Mouse (Mus musculus) hindbrain, embryonic 16.5 days (tissue): ENCODE measurements at regions not wholly inside any gene's neighbourhood (a gene's known extent, or its start where the extent isn't known, plus 50 kb on each side); places are given as distances from the start of the nearest gene placed in this dataset.
"Not testable (repeated sequence)": the region's sequence is repeated elsewhere in the genome, so short reads cannot be mapped to it uniquely, and the experiment has no call there.

ENCODE experiments used
- ATAC-seq: fragments of 200-750 bp; cut with Nextera tagmentation; 2 replicates; pipeline ENCODE4 v1.8.0; 2017; ENCODE audit warnings: moderate TSS enrichment, moderate library complexity
- H3K27ac ChIP-seq: fragments of 300-500 bp; sonication (generic); 2 replicates; pipeline ENCODE4 v1.5.1; 2014; ENCODE audit warnings: low read depth, mild to moderate bottlenecking, control low read depth, low read length, moderate library complexity
- H3K27me3 ChIP-seq: fragments of 300-500 bp; sonication (generic); replicated peaks from 2 replicates; pipeline ENCODE4 v1.6.1; 2014; ENCODE audit warnings: low read length; ENCODE audit not compliant: control insufficient read depth, insufficient read depth
- H3K36me3 ChIP-seq: fragments of 300-500 bp; sonication (generic); 2 replicates; pipeline ENCODE4 v1.6.1; 2014; ENCODE audit warnings: mild to moderate bottlenecking, low read length, moderate library complexity, mixed read lengths; ENCODE audit not compliant: control insufficient read depth, insufficient read depth
- H3K4me1 ChIP-seq: fragments of 300-500 bp; sonication (generic); 2 replicates; pipeline ENCODE4 v1.6.1; 2014; ENCODE audit warnings: low read depth, low read length; ENCODE audit not compliant: control insufficient read depth, insufficient read depth
- H3K4me2 ChIP-seq: fragments of 300-500 bp; sonication (generic); 2 replicates; pipeline ENCODE4 v1.6.1; 2014; ENCODE audit warnings: mild to moderate bottlenecking, low read length, control low read depth, moderate library complexity
- H3K4me3 ChIP-seq: fragments of 300-500 bp; sonication (generic); 2 replicates; pipeline ENCODE4 v1.5.1; 2014; ENCODE audit warnings: mild to moderate bottlenecking, low read length, control low read depth, moderate library complexity
- H3K9ac ChIP-seq: fragments of 300-500 bp; sonication (generic); 2 replicates; pipeline ENCODE4 v1.6.1; 2014; ENCODE audit warnings: low read depth, mild to moderate bottlenecking, control low read depth, low read length, moderate library complexity
- H3K9me3 ChIP-seq: fragments of 300-500 bp; sonication (generic); 2 replicates; pipeline ENCODE4 v1.6.1; 2014; ENCODE audit warnings: mild to moderate bottlenecking, low read length, moderate library complexity; ENCODE audit not compliant: control insufficient read depth
- WGBS: fragments of 180-500 bp; shearing (Covaris S2); extraction: QIAGEN DNeasy Blood & Tissue Kit; methylation state at CpG from one replicate; pipeline ENCODE4 v1.1.7; 2014; 5-methylcytosine and 5-hydroxymethylcytosine counted together

GRCm38 (mm10) chr12:22156467-22157037, 739.1 kb upstream of the Ywhaq start:
- H3K27me3 ChIP-seq, ATAC-seq, H3K4me2 ChIP-seq, H3K4me1 ChIP-seq, H3K9me3 ChIP-seq, H3K27ac ChIP-seq, H3K9ac ChIP-seq, H3K36me3 ChIP-seq: not testable (repeated sequence)
- H3K4me3 ChIP-seq, result peak overlapping the region; percentile 14; the same call in 1 of the 2 replicates
- 10% methylated on average over 21 of the region's 47 CpGs for WGBS

- H3K36me3 ChIP-seq, H3K9ac ChIP-seq, H3K27me3 ChIP-seq, H3K4me3 ChIP-seq, H3K27ac ChIP-seq, H3K4me1 ChIP-seq, H3K9me3 ChIP-seq, ATAC-seq, H3K4me2 ChIP-seq: not testable (repeated sequence)
- 75% methylated on average over 4 of the region's 8 CpGs for WGBS
These were observed 737.9 kb upstream of the Ywhaq start for GRCm38 (mm10) chr12:22155341-22155740.
